Mouse (Mus musculus) forebrain, postnatal 0 days (tissue): ENCODE results near the gene Arpc2. TPM values are rescaled to one million over a fixed set of nuclear protein-coding genes. Genes with fewer than 3 reads are reported as not detected.

ENCODE experiments used
- ATAC-seq: fragments of 200-750 bp; cut with Nextera tagmentation; 2 replicates; pipeline ENCODE4 v1.8.0; 2017; ENCODE audit warnings: mild to moderate bottlenecking, moderate library complexity
- DNase-seq: peaks from one replicate; pipeline ENCODE4 v3.0.0-alpha.2; 2015
- H3K27ac ChIP-seq: fragments of 300-500 bp; sonication (generic); 2 replicates; pipeline ENCODE4 v1.5.1; 2014; ENCODE audit warnings: low read depth, mild to moderate bottlenecking, antibody characterized with exemption, low read length, moderate library complexity, mixed read lengths
- H3K27me3 ChIP-seq: fragments of 300-500 bp; sonication (generic); 2 replicates; pipeline ENCODE4 v1.6.1; 2014; ENCODE audit warnings: mild to moderate bottlenecking, low read length, mixed read lengths; ENCODE audit not compliant: insufficient read depth
- H3K36me3 ChIP-seq: fragments of 300-500 bp; sonication (generic); 2 replicates; pipeline ENCODE4 v1.6.1; 2014; ENCODE audit warnings: mild to moderate bottlenecking, moderate library complexity; ENCODE audit not compliant: insufficient read depth
- H3K4me1 ChIP-seq: fragments of 300-500 bp; sonication (generic); 2 replicates; pipeline ENCODE4 v1.6.1; 2014; ENCODE audit warnings: antibody characterized with exemption; ENCODE audit not compliant: insufficient read depth
- H3K4me2 ChIP-seq: fragments of 300-500 bp; sonication (generic); 2 replicates; pipeline ENCODE4 v1.6.1; 2014; ENCODE audit warnings: low read depth, mild to moderate bottlenecking, moderate library complexity
- H3K4me3 ChIP-seq: fragments of 300-500 bp; sonication (generic); 2 replicates; pipeline ENCODE4 v1.5.1; 2014; ENCODE audit warnings: low read depth, low read length, mixed read lengths
- H3K9ac ChIP-seq: fragments of 300-500 bp; sonication (generic); 2 replicates; pipeline ENCODE4 v1.6.1; 2014; ENCODE audit warnings: mild to moderate bottlenecking
- H3K9me3 ChIP-seq: fragments of 300-500 bp; sonication (generic); 2 replicates; pipeline ENCODE4 v1.6.1; 2016; ENCODE audit warnings: low read length
- CTCF ChIP-seq: sonication (generic); IDR thresholded peaks from 2 replicates; pipeline ENCODE4 v1.5.1; 2016; ENCODE audit warnings: antibody characterized with exemption, control low read depth, low read depth
- WGBS: fragments of 180-500 bp; shearing (Covaris S2); extraction: QIAGEN DNeasy Blood & Tissue Kit; methylation state at CpG from one replicate; pipeline ENCODE4 v1.1.7; 2014; 5-methylcytosine and 5-hydroxymethylcytosine counted together
- polyA plus RNA-seq: library from polyadenylated mRNA; unstranded; fragments of >200 nt; fragmentation: Nextera tagmentation; extraction: Ambion mirVana; gene quantifications from 2 replicates; pipeline ENCODE4 v1.2.1, GENCODE M21; 2015
- total RNA-seq: library from RNA; depleted of rRNA; stranded (reverse); fragments of >200 nt; gene quantifications from 2 replicates; pipeline ENCODE4 v1.2.3, GENCODE M21; 2014

Gene Arpc2
- total and polyA plus RNA-seq, 2 experiments from 2014 or later: 241 to 541 TPM

DNA sequence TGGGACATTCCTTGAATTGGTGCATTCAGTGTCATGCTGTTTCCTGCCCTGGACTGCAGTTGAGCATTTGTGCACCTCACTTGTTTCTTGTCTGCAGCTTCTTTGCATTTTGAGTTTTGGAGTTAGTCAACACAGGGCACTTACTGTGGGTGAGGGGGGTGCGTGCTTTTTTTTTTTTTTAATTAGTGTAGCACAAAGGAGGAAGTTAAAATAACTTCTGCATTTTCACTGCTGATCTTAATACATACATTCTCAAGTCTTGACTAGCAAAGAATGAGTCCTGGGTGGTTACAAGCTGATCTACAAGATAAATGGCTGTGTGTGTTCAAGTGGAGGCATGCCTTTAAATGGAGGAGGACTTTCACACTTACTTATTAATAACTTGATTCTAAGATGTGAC lies 2.3 kb downstream of the Arpc2 start:
- no peak for DNase-seq
- Histone ChIP-seq H3K36me3 (no peaks in the 10 kb centered on the region), H3K9me3 (no peaks in the 10 kb centered on the region), H3K27ac (no peak overlapping the region), H3K9ac (peak overlapping the region; percentile 82; the same call in 1 of the 2 replicates), H3K4me3 (peak overlapping the region; percentile 97), H3K4me1 (peaks cover 21% of the 10 kb centered on the region), H3K4me2 (peak overlapping the region; percentile 67), H3K27me3 (no peaks in the 10 kb centered on the region)
- no peak for ATAC-seq
- no peak for TF ChIP-seq CTCF
- WGBS: 68% methylated on average over 1 of the region's 1 CpGs

DNA sequence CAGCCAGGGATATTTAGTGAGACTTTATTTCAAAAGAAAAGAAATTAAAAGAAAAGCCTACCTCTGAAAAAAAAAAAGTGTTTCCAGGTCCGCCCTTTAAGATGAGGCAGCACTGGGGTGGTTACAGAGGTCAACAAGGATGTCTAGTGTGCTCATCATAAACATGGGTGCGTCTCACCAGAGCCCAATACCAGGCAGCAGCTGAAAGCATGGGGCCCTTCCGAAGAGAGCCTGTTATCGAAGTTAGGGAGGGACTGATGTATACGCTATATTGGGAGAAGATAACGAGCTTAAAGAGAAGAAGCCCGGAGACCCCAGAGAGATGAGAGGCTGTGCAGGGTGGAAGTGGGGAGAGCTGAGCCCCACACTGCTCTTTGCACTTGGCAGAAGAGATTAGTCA lies 3.3 kb downstream of the Arpc2 start:
- ATAC-seq (no peak), DNase-seq (no peak)
- peak overlapping the region; percentile 67 for H3K4me2 ChIP-seq
- H3K9me3 ChIP-seq: no peaks in the 10 kb centered on the region
- H3K27ac ChIP-seq: no peak overlapping the region
- peaks cover 21% of the 10 kb centered on the region for H3K4me1 ChIP-seq
- peak overlapping the region; percentile 12 for H3K4me3 ChIP-seq
- 57% methylated on average over 7 of the region's 7 CpGs for WGBS
- no peaks in the 10 kb centered on the region for H3K36me3 ChIP-seq
- H3K27me3 ChIP-seq: no peaks in the 10 kb centered on the region
- no peak for TF ChIP-seq CTCF
- 0 out of 2 replicates have a peak overlapping the region, but pooled peaks have one; percentile 10 for H3K9ac ChIP-seq

DNA sequence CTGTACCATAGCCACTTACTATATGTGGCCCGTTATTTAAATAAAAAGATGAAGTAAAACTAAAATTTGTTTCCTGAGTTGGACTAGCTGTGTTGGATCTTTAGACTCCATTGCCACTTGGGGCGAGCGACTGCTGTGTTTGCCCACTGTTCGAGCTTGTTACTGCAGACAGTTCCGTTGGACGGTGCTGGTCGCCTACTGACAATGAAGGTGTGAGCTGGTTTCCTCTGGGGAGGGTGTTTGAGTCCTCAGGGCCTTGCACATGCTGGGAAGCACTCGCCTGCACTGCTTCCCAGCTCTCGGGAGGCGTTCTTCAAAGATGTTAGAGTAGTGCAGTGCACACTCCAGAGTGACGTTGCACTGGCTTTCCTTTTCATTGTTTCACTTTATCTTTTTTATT lies 3.7 kb downstream of the Arpc2 start:
- no peaks in the 10 kb centered on the region for H3K36me3 ChIP-seq
- H3K4me1 ChIP-seq: peaks cover 21% of the 10 kb centered on the region
- H3K9me3 ChIP-seq: no peaks in the 10 kb centered on the region
- peak overlapping the region; percentile 12 for H3K4me3 ChIP-seq
- H3K27me3 ChIP-seq: no peaks in the 10 kb centered on the region
- no peak for TF ChIP-seq CTCF
- DNase-seq: no peak
- no peak overlapping the region for H3K9ac ChIP-seq
- H3K27ac ChIP-seq: no peak overlapping the region
- WGBS: 50% methylated on average over 11 of the region's 11 CpGs
- peak overlapping the region; percentile 67 for H3K4me2 ChIP-seq
- no peak for ATAC-seq

DNA sequence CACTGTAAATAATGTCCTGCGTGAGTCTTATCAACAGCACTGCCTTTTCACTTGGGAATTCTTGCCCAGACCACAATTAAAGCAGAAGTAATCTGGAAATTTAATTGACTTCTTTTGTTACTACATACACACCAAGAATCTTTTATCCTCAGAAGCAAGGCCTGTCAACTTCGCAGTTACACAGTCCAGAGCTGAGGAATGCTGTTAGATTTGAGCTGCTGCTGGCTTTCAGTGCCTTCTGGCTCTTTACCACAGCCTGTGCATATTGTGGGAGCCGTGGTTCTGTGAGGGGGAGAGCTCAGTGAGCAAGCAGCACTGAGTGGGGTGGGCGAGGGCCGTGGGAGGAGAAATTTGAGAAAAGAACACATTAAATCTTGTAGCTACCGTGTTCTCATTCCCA lies 4.4 kb downstream of the Arpc2 start:
- Histone ChIP-seq H3K4me1 (peaks cover 21% of the 10 kb centered on the region), H3K36me3 (no peaks in the 10 kb centered on the region), H3K4me2 (0 out of 2 replicates have a peak overlapping the region, but pooled peaks have one; percentile 19), H3K9ac (no peak overlapping the region), H3K27me3 (no peaks in the 10 kb centered on the region), H3K4me3 (no peak overlapping the region), H3K27ac (no peak overlapping the region), H3K9me3 (no peaks in the 10 kb centered on the region)
- no peak for TF ChIP-seq CTCF
- no peak for DNase-seq
- 50% methylated on average over 6 of the region's 6 CpGs for WGBS
- no peak; the same call in 1 of the 2 replicates for ATAC-seq

DNA sequence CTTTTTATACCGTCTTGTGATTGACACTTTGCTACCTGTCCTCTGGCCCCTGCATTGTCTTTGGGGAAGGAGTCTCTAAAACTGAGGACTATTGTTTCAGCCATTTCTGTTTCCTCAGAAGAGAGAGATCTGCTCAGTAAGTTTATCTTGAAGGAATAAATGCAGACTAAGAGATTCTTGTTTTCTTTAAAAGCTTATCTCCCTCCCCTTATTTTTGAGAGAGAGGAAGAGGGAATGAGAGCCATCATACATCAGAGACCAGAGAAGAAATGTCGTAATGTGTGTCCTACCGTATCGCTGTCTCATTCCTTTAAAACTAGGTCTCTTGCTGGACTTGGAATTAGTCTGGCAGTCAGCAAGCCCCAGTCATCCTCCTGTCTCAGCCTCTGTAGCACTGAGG lies 4.9 kb downstream of the Arpc2 start:
- Histone ChIP-seq H3K4me3 (no peak overlapping the region), H3K4me2 (no peak overlapping the region), H3K9me3 (no peaks in the 10 kb centered on the region), H3K9ac (no peak overlapping the region), H3K4me1 (peaks cover 21% of the 10 kb centered on the region), H3K27me3 (no peaks in the 10 kb centered on the region), H3K36me3 (no peaks in the 10 kb centered on the region), H3K27ac (no peak overlapping the region)
- DNase-seq (no peak), ATAC-seq (no peak)
- no peak for TF ChIP-seq CTCF
- WGBS: 79% methylated on average over 4 of the region's 4 CpGs

DNA sequence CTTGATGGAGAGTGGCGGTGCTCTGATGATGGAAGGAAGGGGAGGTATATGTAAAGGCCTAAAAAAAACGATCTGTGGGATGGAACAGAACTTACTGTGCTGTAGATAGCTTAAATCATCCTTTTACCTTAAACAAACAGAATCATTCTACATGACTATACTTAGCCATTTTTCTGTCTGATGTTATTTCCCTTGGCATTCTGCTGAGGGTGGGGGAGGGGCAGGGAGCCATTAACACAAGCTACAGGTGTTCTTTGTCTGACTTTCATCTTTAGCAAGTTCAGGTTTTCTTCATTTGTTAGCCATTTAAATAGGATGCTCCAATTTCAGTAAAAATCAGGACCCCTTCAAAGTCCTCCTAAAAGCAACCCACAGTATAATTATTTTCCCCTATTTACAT lies 9.6 kb downstream of the Arpc2 start:
- TF ChIP-seq CTCF: no peak
- no peak overlapping the region for H3K9ac ChIP-seq
- 89% methylated on average over 2 of the region's 2 CpGs for WGBS
- no peaks in the 10 kb centered on the region for H3K27me3 ChIP-seq
- no peaks in the 10 kb centered on the region for H3K4me1 ChIP-seq
- no peaks in the 10 kb centered on the region for H3K9me3 ChIP-seq
- no peak overlapping the region for H3K4me2 ChIP-seq
- no peak for DNase-seq
- no peak overlapping the region for H3K27ac ChIP-seq
- no peak overlapping the region for H3K4me3 ChIP-seq
- peaks cover 16% of the 10 kb centered on the region for H3K36me3 ChIP-seq
- ATAC-seq: no peak

DNA sequence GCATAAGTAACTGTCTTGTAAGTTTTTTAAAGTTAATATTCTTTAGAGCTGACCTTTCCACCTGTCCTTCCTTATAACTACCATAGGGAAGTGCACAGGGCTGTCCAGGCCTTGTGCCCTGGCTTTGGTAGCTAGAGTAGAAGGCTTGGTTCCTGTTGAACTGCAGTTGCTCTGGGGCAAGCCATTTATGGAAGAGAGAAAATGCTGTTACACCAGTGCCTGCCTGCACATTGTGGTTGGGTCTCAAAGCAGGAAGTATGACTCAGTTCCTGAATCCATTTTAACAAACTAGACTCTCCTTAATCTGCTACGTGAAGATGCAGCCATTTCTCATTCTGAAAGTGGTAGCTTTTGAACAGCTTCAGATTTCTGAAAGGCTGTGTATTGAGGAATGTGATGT lies 12.9 kb downstream of the Arpc2 start:
- H3K9me3 ChIP-seq: no peaks in the 10 kb centered on the region
- DNase-seq: no peak
- no peak overlapping the region for H3K4me2 ChIP-seq
- TF ChIP-seq CTCF: no peak
- ATAC-seq: no peak
- H3K4me3 ChIP-seq: no peak overlapping the region
- no peak overlapping the region for H3K9ac ChIP-seq
- 83% methylated on average over 1 of the region's 1 CpGs for WGBS
- H3K27me3 ChIP-seq: no peaks in the 10 kb centered on the region
- no peaks in the 10 kb centered on the region for H3K4me1 ChIP-seq
- peaks cover 36% of the 10 kb centered on the region for H3K36me3 ChIP-seq
- H3K27ac ChIP-seq: no peak overlapping the region
